Mouse (Mus musculus): ENCODE measurements at regions not wholly inside any gene's neighbourhood (a gene's known extent, or its start where the extent isn't known, plus 50 kb on each side); places are given as distances from the start of the nearest gene placed in this dataset.

DNA sequence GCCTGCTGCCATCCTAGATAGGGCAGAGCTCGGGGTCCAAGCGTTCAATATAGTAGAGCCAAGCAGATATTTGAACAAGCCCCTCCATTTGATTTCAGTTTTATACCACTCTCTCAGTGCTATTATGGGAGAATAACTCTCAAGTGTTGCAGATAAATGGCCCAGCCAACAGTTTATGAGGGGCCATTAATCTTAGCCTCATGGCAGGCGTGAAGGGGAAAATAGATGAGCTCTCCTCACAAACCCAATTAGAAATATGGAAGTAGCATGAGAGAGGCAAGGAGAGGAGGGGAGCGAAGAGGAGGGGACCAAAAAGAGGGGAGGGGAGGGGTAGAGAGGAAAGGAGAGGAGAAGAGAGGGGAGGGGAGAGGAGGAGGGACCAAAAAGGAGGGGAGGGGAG is 213.3 kb downstream of the Tmsb4x start:
- Histone ChIP-seq H3K27me3 (ENCODE audit: control insufficient read depth, insufficient read depth, low read length) (no peaks in the 10 kb centered on the region), H3K9me3 (ENCODE audit: control insufficient read depth, low read length) (no peaks in the 10 kb centered on the region), H3K27ac (replicated peaks) (no peak overlapping the region), H3K36me3 (ENCODE audit: control insufficient read depth, insufficient read depth, low read length) (no peaks in the 10 kb centered on the region), H3K4me1 (replicated peaks; ENCODE audit: control insufficient read depth, insufficient read depth) (no peaks in the 10 kb centered on the region), H3K4me3 (ENCODE audit: low read depth, low read length) (no peak overlapping the region), H3K9ac (ENCODE audit: low read length) (no peak overlapping the region), H3K4me2 (replicated peaks; ENCODE audit: low read depth) (no peak overlapping the region)
- DNase-seq (ENCODE audit: low spot score) (no peak), ATAC-seq (ENCODE audit: low FRiP score, low TSS enrichment) (no peak)
- no peak for TF ChIP-seq CTCF (IDR thresholded peaks at IDR 0.05; ENCODE audit: low read depth)
- 77% methylated on average over 4 of the region's 4 CpGs for WGBS

DNA sequence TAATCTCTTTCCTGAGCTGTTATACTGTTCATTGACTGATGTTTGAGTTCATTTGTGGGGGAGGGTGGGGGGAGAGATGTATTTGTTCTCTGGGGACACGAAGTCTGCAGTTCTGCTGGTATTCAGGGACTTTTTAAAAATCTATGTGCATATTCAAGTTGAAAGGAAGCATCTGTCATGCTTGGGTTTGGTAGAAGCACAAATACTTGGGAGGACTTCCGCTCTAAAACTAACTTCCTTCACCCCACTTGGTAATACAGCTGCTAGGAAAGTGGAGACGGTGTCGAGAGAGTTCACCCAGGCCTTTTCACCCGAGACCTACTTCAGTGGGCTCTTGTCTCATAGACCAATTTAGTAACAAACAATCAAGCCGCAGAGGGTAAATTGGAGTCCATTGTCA is 228.1 kb downstream of the Tmsb4x start:
- Histone ChIP-seq H3K27me3 (ENCODE audit: control insufficient read depth, insufficient read depth, low read length) (no peaks in the 10 kb centered on the region), H3K9me3 (ENCODE audit: control insufficient read depth, low read length) (no peaks in the 10 kb centered on the region), H3K9ac (ENCODE audit: low read length) (no peak overlapping the region), H3K4me1 (replicated peaks; ENCODE audit: control insufficient read depth, insufficient read depth) (no peaks in the 10 kb centered on the region), H3K36me3 (ENCODE audit: control insufficient read depth, insufficient read depth, low read length) (no peaks in the 10 kb centered on the region), H3K27ac (replicated peaks) (no peak overlapping the region), H3K4me2 (replicated peaks; ENCODE audit: low read depth) (no peak overlapping the region), H3K4me3 (ENCODE audit: low read depth, low read length) (no peak overlapping the region)
- DNase-seq (ENCODE audit: low spot score) (no peak), ATAC-seq (ENCODE audit: low FRiP score, low TSS enrichment) (no peak)
- 63% methylated on average over 6 of the region's 6 CpGs for WGBS
- TF ChIP-seq CTCF (IDR thresholded peaks at IDR 0.05; ENCODE audit: low read depth) (no peak), EP300 (optimal IDR thresholded peaks at IDR 0.05) (no peak)

DNA sequence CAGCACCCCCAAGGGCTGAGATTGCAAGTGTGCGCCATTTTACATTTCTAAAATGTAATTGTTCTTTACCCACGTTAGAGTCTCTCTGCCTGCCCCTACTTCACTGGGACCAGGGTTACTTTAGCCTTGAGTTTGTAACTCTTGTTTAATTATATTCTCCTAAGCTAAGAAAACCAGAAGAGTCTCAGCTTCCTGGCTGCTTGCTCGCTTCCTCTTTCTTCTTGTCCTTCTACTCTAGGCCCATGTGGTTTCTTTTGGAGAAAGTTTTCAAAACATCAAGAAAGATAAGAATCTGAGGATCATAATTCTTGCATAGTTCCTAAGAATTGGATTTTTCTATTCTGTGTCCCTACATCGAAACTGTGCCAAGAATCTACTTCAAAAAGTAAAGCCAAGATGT is 228.6 kb downstream of the Tmsb4x start:
- TF ChIP-seq EP300 (optimal IDR thresholded peaks at IDR 0.05), result no peak
- TF ChIP-seq CTCF (IDR thresholded peaks at IDR 0.05; ENCODE audit: low read depth), result no peak
- DNase-seq (ENCODE audit: low spot score) (no peak), ATAC-seq (ENCODE audit: low FRiP score, low TSS enrichment) (no peak)
- Histone ChIP-seq H3K27ac (replicated peaks) (no peak overlapping the region), H3K4me3 (ENCODE audit: low read depth, low read length) (no peak overlapping the region), H3K36me3 (ENCODE audit: control insufficient read depth, insufficient read depth, low read length) (no peaks in the 10 kb centered on the region), H3K27me3 (ENCODE audit: control insufficient read depth, insufficient read depth, low read length) (no peaks in the 10 kb centered on the region), H3K4me2 (replicated peaks; ENCODE audit: low read depth) (no peak overlapping the region), H3K9ac (ENCODE audit: low read length) (no peak overlapping the region), H3K4me1 (replicated peaks; ENCODE audit: control insufficient read depth, insufficient read depth) (no peaks in the 10 kb centered on the region), H3K9me3 (ENCODE audit: control insufficient read depth, low read length) (no peaks in the 10 kb centered on the region)
- 62% methylated on average over 4 of the region's 4 CpGs for WGBS

DNA sequence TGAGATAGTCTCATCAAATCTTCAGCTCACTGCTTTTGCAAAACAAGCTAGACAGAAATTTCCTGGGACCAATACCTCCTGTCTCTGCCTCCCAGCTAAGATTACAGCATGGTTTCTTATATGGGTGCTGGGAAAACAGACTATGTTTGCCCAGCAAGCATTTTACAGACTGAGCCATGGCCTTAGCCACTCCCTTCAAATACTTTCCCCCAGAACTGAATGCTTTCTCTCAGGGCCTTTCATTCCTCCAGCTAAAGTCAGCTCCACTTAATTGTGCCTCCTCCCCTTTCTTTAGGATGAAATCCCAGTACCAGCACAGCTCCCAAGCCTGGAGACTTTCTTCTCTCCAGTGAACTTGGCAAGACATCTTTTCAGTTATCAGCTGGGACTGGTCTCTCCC is 232.1 kb downstream of the Tmsb4x start:
- Histone ChIP-seq H3K27me3 (ENCODE audit: control insufficient read depth, insufficient read depth, low read length) (no peaks in the 10 kb centered on the region), H3K9me3 (ENCODE audit: control insufficient read depth, low read length) (no peaks in the 10 kb centered on the region), H3K27ac (replicated peaks) (no peak overlapping the region), H3K9ac (ENCODE audit: low read length) (no peak overlapping the region), H3K36me3 (ENCODE audit: control insufficient read depth, insufficient read depth, low read length) (no peaks in the 10 kb centered on the region), H3K4me1 (replicated peaks; ENCODE audit: control insufficient read depth, insufficient read depth) (no peaks in the 10 kb centered on the region), H3K4me2 (replicated peaks; ENCODE audit: low read depth) (no peak overlapping the region), H3K4me3 (ENCODE audit: low read depth, low read length) (no peak overlapping the region)
- 0 out of 2 replicates have a peak, but pooled peaks have one; percentile 32 for ATAC-seq (ENCODE audit: low FRiP score, low TSS enrichment)
- TF ChIP-seq EP300 (optimal IDR thresholded peaks at IDR 0.05) (no peak), CTCF (IDR thresholded peaks at IDR 0.05; ENCODE audit: low read depth) (no peak)
- DNase-seq (ENCODE audit: low spot score), result peak; percentile 13

DNA sequence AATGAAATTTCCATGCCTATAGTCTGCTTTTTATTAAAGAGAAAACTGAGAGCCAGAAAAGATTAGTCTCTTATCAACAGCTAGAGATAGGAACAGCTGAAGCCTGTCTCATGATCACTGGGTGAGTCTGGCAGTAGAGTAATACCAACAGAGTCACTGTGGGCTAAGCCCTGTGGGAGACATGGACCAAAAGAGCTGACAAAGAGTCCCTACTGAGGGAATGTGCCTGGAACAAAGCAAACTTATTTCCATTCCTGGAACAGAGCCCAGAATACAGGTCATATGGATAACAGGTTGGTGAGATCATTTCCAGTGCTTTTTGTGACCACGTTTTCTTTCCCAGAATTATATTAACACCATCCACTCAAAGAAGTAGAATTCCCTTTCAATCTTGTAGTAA is 237.4 kb downstream of the Tmsb4x start:
- Histone ChIP-seq H3K36me3 (ENCODE audit: control insufficient read depth, insufficient read depth, low read length) (no peaks in the 10 kb centered on the region), H3K9me3 (ENCODE audit: control insufficient read depth, low read length) (no peaks in the 10 kb centered on the region), H3K4me3 (ENCODE audit: low read depth, low read length) (no peak overlapping the region), H3K9ac (ENCODE audit: low read length) (no peak overlapping the region), H3K4me2 (replicated peaks; ENCODE audit: low read depth) (no peak overlapping the region), H3K27me3 (ENCODE audit: control insufficient read depth, insufficient read depth, low read length) (no peaks in the 10 kb centered on the region), H3K4me1 (replicated peaks; ENCODE audit: control insufficient read depth, insufficient read depth) (no peaks in the 10 kb centered on the region), H3K27ac (replicated peaks) (no peak overlapping the region)
- 18% methylated on average over 1 of the region's 1 CpGs for WGBS
- no peak for TF ChIP-seq EP300 (optimal IDR thresholded peaks at IDR 0.05)
- no peak for TF ChIP-seq CTCF (IDR thresholded peaks at IDR 0.05; ENCODE audit: low read depth)
- ATAC-seq (ENCODE audit: low FRiP score, low TSS enrichment) (peak; percentile 45; the same call in 1 of the 2 replicates), DNase-seq (ENCODE audit: low spot score) (peak; percentile 15)

DNA sequence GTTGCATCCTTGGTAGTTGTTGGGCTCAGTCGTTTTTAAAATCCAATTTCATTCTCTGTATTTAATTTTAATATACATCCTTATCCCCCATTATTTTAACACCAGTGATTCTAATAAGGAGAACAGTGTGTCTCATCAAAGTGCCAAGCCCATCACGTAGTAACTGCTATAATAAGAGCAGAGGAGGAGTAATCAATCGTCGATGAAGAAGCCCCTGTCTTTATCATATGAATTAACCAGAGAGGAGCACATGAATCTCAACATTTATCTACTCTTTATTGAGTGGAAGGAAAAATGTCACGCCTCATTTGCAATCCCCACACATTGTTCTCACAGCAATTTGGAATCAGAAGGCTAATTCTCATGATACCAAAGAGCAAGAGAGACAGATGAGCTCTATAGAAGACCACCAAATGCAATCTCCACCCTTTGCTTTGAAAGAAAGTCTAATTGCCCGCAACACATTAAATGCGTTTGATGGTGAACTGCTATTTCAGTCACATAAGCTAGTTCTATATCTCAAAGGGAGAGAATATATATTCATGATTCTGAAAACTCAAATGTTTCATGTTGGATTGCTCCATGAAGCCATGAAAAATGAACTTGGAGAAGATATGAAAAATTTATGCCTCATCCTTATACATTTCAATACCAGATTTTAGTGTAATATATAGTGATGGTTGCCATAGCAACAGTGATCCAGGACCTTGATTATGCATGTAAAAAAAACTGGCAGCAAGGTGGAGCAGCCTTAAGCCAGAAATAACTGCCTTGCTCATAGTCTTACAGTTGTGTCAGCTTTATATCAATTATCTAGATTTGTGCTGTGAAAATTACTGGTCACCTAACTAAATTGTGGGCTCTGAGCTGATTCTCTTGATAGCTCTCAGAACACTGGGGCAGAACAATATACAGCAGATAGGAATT is 244.2 kb downstream of the Tmsb4x start:
- Histone ChIP-seq H3K4me2 (replicated peaks; ENCODE audit: low read depth) (no peak overlapping the region), H3K9me3 (ENCODE audit: control insufficient read depth, low read length) (no peaks in the 10 kb centered on the region), H3K27me3 (ENCODE audit: control insufficient read depth, insufficient read depth, low read length) (no peaks in the 10 kb centered on the region), H3K4me1 (replicated peaks; ENCODE audit: control insufficient read depth, insufficient read depth) (no peaks in the 10 kb centered on the region), H3K36me3 (ENCODE audit: control insufficient read depth, insufficient read depth, low read length) (no peaks in the 10 kb centered on the region), H3K27ac (replicated peaks) (no peak overlapping the region), H3K4me3 (ENCODE audit: low read depth, low read length) (no peak overlapping the region), H3K9ac (ENCODE audit: low read length) (no peak overlapping the region)
- TF ChIP-seq CTCF (IDR thresholded peaks at IDR 0.05; ENCODE audit: low read depth) (no peak), EP300 (optimal IDR thresholded peaks at IDR 0.05) (no peak)
- ATAC-seq (ENCODE audit: low FRiP score, low TSS enrichment) (no peak), DNase-seq (ENCODE audit: low spot score) (no peak)
- 79% methylated on average over 7 of the region's 7 CpGs for WGBS

Data from stomach, postnatal 0 days (tissue).